Mouse (Mus musculus): ENCODE results near the gene Plekhg4.
A peak's percentile ranks its signal among the peaks of the same experiment; 100 is the strongest.

DNA sequence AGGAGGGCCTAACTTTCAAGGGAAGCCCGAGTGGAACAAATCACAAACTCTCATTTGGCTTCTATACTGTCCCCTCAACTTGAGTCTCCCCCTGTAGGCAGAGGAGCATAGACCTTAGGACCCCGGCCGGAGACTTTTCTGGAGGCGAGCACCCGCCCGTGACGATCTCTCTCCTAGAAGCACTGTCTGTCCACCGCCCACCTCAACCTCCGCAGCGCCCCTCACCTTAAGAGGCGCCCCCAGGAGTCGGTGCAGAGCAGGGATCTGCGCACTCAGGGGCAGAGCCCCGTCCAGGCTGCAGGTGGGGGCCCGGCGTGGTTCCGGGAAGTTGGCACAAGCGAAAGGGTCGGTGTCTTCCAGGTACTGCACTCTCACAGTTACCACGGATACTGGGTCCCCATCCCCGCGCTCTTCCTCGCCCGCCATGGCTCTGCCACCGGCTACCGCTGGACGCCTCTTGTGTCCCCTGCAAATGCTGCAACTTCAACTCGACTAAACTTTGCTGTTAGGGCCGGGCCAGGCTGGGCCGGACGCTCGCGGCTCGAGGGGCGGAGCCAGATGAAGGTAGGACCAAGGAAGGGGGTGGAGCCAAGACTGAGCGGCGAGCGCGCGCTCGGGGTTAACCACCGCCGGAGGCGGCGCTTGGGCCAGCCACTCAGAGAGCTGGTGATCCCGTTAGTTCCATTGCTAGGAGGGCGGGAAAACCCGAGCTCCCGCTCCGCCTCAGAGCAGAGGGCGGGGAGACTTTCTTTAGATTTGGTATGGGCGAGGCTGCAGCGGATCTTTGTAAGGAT, 25.4 kb upstream of the Plekhg4 start, which contains the start of gene Fhod1:
- no peak for TF ChIP-seq POLR2A (IDR thresholded peaks at IDR 0.05; ENCODE audit: borderline replicate concordance, low read depth, low read length)
- 0 out of 2 replicates have a peak, but pooled peaks have one; percentile 32 for TF ChIP-seq CTCF (IDR thresholded peaks at IDR 0.05; ENCODE audit: low read depth, low read length)
